Comparison of ENCODE assay signal across 9 mouse cellular contexts in the genomic region with DNA sequence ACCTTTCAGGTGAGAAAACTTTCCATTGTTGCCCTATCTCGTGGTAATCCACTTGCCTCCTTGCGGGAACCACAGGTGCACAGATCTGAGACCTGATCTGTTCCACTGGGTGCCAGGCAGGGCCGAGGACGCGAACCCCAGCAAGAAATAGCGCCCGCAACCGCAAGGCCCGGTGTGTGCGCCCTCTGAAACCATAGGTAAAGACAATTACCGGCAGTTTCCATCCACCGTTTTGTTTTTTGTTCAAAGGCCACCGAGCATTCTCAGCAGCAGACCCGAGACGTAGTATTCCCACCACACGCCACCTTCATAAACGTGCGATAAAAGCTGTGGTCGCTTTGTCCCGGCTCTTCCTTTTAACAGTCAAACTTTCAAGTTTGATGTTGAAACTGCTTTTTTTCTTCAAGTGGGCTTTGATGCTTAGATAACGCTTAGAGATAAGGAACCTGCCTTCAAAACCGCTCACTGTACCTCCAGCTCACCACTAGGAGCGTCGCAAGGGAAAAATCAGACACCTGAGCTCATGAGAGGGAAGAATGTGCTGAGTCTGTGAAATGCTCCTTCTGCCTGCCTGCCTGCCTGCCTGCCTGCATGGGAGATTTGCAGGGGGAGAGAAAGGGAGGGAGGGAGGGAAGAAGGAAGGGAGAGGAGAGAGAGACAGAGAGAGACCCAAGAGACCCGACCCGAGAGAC. TPM values are rescaled to one million over a fixed set of nuclear protein-coding genes. Genes with fewer than 3 reads are reported as not detected.
DNase-seq lines count a peak whose midpoint lies in the region; ATAC-seq lines count a peak whose summit lies in the region.
"Had no signal": no experiment of that assay in that cellular context is flagged by ENCODE, and none has a peak within 500 bp of the region (broad histone marks: within the 10 kb centered on the region; RNA-seq: fewer than 3 reads in every experiment).

No protein-coding gene starts in this region.

- H3K4me2 ChIP-seq in kidney, embryonic 14.5 days (replicated peaks; ENCODE audit: low read depth, low read length): no peak overlapping the region; the same call in 1 of the 2 replicates
- no peak overlapping the region; the same call in 1 of the 2 replicates for H3K4me2 ChIP-seq in forebrain, embryonic 12.5 days
- H3K4me2 ChIP-seq: midbrain, embryonic 12.5 days had no signal

- H3K36me3 ChIP-seq in kidney, embryonic 14.5 days (ENCODE audit: control insufficient read depth, insufficient read depth, low read length): no peaks in the 10 kb centered on the region
- H3K36me3 ChIP-seq in forebrain, embryonic 12.5 days (replicated peaks): no peaks in the 10 kb centered on the region
- H3K36me3 ChIP-seq: midbrain, embryonic 12.5 days had no signal

- no peaks in the 10 kb centered on the region for H3K9me3 ChIP-seq in kidney, embryonic 14.5 days (ENCODE audit: control insufficient read depth, low read length)
- H3K9me3 ChIP-seq in forebrain, embryonic 12.5 days: no peaks in the 10 kb centered on the region
- H3K9me3 ChIP-seq: midbrain, embryonic 12.5 days had no signal

- H3K9ac ChIP-seq in kidney, embryonic 14.5 days (ENCODE audit: low read depth, low read length): 0 out of 2 replicates have a peak overlapping the region, but pooled peaks have one; percentile 7
- no peak overlapping the region for H3K9ac ChIP-seq in forebrain, embryonic 12.5 days
- H3K9ac ChIP-seq: midbrain, embryonic 12.5 days had no signal

- 0 out of 2 replicates have a peak, but pooled peaks cover 7% of the 10 kb centered on the region for H3K4me1 ChIP-seq in kidney, embryonic 14.5 days (ENCODE audit: control insufficient read depth, insufficient read depth, low read length)
- no peaks in the 10 kb centered on the region for H3K4me1 ChIP-seq in forebrain, embryonic 12.5 days
- H3K4me1 ChIP-seq: midbrain, embryonic 12.5 days had no signal

- WGBS in kidney, embryonic 14.5 days: 12% methylated on average over 26 of the region's 26 CpGs
- WGBS in forebrain, embryonic 12.5 days: 16% methylated on average over 26 of the region's 26 CpGs

- peaks cover 6% of the 10 kb centered on the region; the same call in 1 of the 2 replicates for H3K27me3 ChIP-seq in kidney, embryonic 14.5 days (ENCODE audit: control insufficient read depth, insufficient read depth, low read length)
- H3K27me3 ChIP-seq in forebrain, embryonic 12.5 days: peaks cover 28% of the 10 kb centered on the region

- no peak overlapping the region for H3K27ac ChIP-seq in kidney, embryonic 14.5 days (ENCODE audit: low read depth, low read length)
- H3K27ac ChIP-seq in forebrain, embryonic 12.5 days: no peak overlapping the region
- H3K27ac ChIP-seq: midbrain, embryonic 12.5 days had no signal

- DNase-seq in kidney, adult 18-20 months: peak; percentile 13
- DNase-seq in kidney, postnatal 10 days: no peak
- peak; percentile 36 for DNase-seq in brain, adult 2 months (ENCODE audit: low read depth, low spot score)
- DNase-seq in retina, embryonic 14.5 days (ENCODE audit: low spot score): peak; percentile 24
- no peak for DNase-seq in adipocyte (ENCODE audit: low spot score)
- DNase-seq in cerebellum, adult 11-12 months: no peak

- ATAC-seq in kidney, embryonic 14.5 days (ENCODE audit: low FRiP score, low TSS enrichment): no peak
- no peak for ATAC-seq in forebrain, embryonic 12.5 days (ENCODE audit: low FRiP score)

- no peak overlapping the region for H3K4me3 ChIP-seq in kidney, embryonic 14.5 days (ENCODE audit: low read length)
- no peak overlapping the region for H3K4me3 ChIP-seq in forebrain, embryonic 12.5 days (replicated peaks)
- H3K4me3 ChIP-seq: midbrain, embryonic 12.5 days had no signal

RNA-seq across cellular contexts. Expression of a gene that starts 31.4 kb away (rescaled TPM):
- polyA plus RNA-seq in kidney, embryonic 14.5 days (2014; fragmentation: Nextera tagmentation; extraction: Ambion mirVana): 18.1 and 27.5 TPM in 2 replicates
- 5.4 TPM in 2 replicates for polyA plus RNA-seq in forebrain, embryonic 12.5 days (2016; fragmentation: Nextera tagmentation; extraction: Ambion mirVana)

RNA-seq across cellular contexts. Expression of a gene that starts 46.4 kb away (rescaled TPM):
- 265 and 284 TPM in 2 replicates for polyA plus RNA-seq in kidney, embryonic 14.5 days (2014; fragmentation: Nextera tagmentation; extraction: Ambion mirVana)
- 206 and 214 TPM in 2 replicates for polyA plus RNA-seq in forebrain, embryonic 12.5 days (2016; fragmentation: Nextera tagmentation; extraction: Ambion mirVana)

Comparison
In these comparisons a context has a peak if more than half of its experiments do, and no peak if none do; other contexts are left out.
1. DNase-seq: peak in kidney, adult 18-20 months (single experiment), brain, adult 2 months (single experiment) and retina, embryonic 14.5 days (single experiment); none in kidney, postnatal 10 days (single experiment), adipocyte (single experiment) and cerebellum, adult 11-12 months (single experiment).